Mouse (Mus musculus) forebrain, embryonic 16.5 days (tissue): Measurements from ENCODE around the gene Tgm6. TPM values are rescaled to one million over a fixed set of nuclear protein-coding genes. Genes with fewer than 3 reads are reported as not detected.

ENCODE experiments used
- ATAC-seq: fragments of 200-750 bp; cut with Nextera tagmentation; 2 replicates; pipeline ENCODE4 v1.8.0; 2017; ENCODE audit warnings: mild to moderate bottlenecking, moderate library complexity
- H3K27ac ChIP-seq: fragments of 300-500 bp; sonication (generic); 2 replicates; pipeline ENCODE4 v1.5.1; 2014; ENCODE audit warnings: low read length, control low read depth
- H3K27me3 ChIP-seq: fragments of 300-500 bp; sonication (generic); replicated peaks from 2 replicates; pipeline ENCODE4 v1.6.1; 2014; ENCODE audit warnings: low read length; ENCODE audit not compliant: control insufficient read depth, insufficient read depth
- H3K36me3 ChIP-seq: fragments of 300-500 bp; sonication (generic); 2 replicates; pipeline ENCODE4 v1.6.1; 2014; ENCODE audit not compliant: control insufficient read depth, insufficient read depth
- H3K4me1 ChIP-seq: fragments of 300-500 bp; sonication (generic); replicated peaks from 2 replicates; pipeline ENCODE4 v1.6.1; 2014; ENCODE audit warnings: low read length; ENCODE audit not compliant: control insufficient read depth, insufficient read depth
- H3K4me2 ChIP-seq: fragments of 300-500 bp; sonication (generic); 2 replicates; pipeline ENCODE4 v1.6.1; 2014; ENCODE audit warnings: mild to moderate bottlenecking, low read length, control low read depth
- H3K4me3 ChIP-seq: fragments of 300-500 bp; sonication (generic); replicated peaks from 2 replicates; pipeline ENCODE4 v1.5.1; 2014; ENCODE audit warnings: mild to moderate bottlenecking, low read length, control low read depth
- H3K9ac ChIP-seq: fragments of 300-500 bp; sonication (generic); replicated peaks from 2 replicates; pipeline ENCODE4 v1.6.1; 2014; ENCODE audit warnings: low read depth, low read length, control low read depth
- H3K9me3 ChIP-seq: fragments of 300-500 bp; sonication (generic); 2 replicates; pipeline ENCODE4 v1.6.1; 2016; ENCODE audit warnings: low read length; ENCODE audit not compliant: control insufficient read depth
- WGBS: fragments of 180-500 bp; shearing (Covaris S2); extraction: QIAGEN DNeasy Blood & Tissue Kit; methylation state at CpG from one replicate; pipeline ENCODE4 v1.1.7; 2014; 5-methylcytosine and 5-hydroxymethylcytosine counted together
- polyA plus RNA-seq: library from polyadenylated mRNA; unstranded; fragments of >200 nt; fragmentation: Nextera tagmentation; extraction: Ambion mirVana; gene quantifications from 2 replicates; pipeline ENCODE4 v1.2.1, GENCODE M21; 2015

Tgm6 gene
- polyA plus RNA-seq = 0.10 and 0.11 TPM in 2 replicates

DNA sequence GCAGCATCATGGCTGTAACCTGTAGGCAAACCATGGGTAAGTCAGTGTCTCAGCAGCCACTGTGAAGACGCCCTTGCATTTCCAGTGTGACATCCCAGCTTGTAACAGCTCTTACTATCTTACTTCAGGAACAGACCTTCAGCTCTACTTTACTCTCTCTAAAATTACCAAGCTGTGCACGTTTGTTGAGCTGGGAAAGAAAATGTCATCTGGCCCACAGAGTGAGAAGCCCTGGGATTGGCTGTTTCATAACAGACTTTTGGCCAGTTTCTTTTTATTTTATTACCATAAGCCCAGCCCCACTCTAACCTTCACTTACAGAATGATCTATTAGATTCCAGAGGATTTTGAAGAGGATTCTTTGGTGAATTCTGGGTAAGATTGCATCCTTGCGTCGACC, at the start of gene Tgm6:
Tgm6 (plus strand) TSS at position 301 of the 400 bp plus-strand sequence.
- Histone ChIP-seq H3K4me2 (no peak within 1 kb of the TSS), H3K4me1 (peaks cover 3% of the 10 kb centered on the region), H3K9ac (no peak within 1 kb of the TSS), H3K9me3 (no peaks in the 10 kb centered on the region), H3K36me3 (no peaks in the 10 kb centered on the region), H3K27ac (no peak within 1 kb of the TSS), H3K27me3 (no peaks in the 10 kb centered on the region), H3K4me3 (no peak within 1 kb of the TSS)
- 75% methylated on average over 4 of the region's 4 CpGs for WGBS
- no peak for ATAC-seq

DNA sequence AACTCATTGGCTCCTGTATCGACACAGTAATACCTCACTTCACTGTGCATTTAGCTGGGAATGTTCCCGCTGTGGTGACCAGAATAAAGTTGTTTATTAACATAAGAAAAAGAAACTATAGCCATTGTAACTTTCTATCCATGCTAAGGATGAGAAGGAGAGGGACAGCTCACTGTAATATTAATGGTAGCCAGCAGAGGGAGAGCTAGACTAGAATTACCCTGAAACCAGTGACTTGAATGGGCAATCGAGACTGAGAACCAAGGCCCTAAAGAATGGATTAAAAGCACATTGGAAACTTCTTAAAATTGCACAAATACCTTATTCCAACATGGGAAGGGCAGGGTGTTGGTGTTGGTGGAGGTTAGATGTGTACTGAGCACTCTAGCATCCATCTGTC, 44.0 kb upstream of the Tgm6 start:
- Histone ChIP-seq H3K9me3 (no peaks in the 10 kb centered on the region), H3K27ac (no peak overlapping the region), H3K36me3 (no peaks in the 10 kb centered on the region), H3K4me1 (no peaks in the 10 kb centered on the region), H3K9ac (no peak overlapping the region), H3K4me2 (no peak overlapping the region), H3K4me3 (no peak overlapping the region), H3K27me3 (no peaks in the 10 kb centered on the region)
- no peak for ATAC-seq
- WGBS = 20% methylated on average over 3 of the region's 3 CpGs

DNA sequence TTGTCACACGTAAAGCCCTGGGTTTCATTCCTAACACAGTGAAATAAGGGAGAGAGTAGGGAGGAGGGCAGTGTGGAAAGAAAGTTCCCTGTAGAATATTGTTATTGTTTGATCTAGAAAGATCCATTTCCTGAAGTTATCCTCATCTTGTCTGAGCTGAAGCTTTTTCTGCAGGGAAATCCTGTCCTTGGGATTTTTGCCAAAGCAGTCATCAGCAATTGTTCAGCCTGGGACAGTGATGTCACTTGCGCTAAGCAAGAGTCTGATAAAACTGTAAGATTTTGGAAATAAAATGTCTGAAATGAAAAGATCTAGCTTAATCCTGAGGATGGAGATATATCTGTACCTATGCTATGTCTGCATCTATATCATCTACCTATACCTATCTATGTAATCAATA, 41.8 kb upstream of the Tgm6 start:
- 83% methylated on average over 2 of the region's 2 CpGs for WGBS
- no peak overlapping the region for H3K27ac ChIP-seq
- H3K4me3 ChIP-seq = no peak overlapping the region
- no peaks in the 10 kb centered on the region for H3K27me3 ChIP-seq
- no peak for ATAC-seq
- H3K4me2 ChIP-seq = no peak overlapping the region
- H3K9ac ChIP-seq = no peak overlapping the region
- no peaks in the 10 kb centered on the region for H3K4me1 ChIP-seq
- no peaks in the 10 kb centered on the region for H3K9me3 ChIP-seq
- no peaks in the 10 kb centered on the region for H3K36me3 ChIP-seq

DNA sequence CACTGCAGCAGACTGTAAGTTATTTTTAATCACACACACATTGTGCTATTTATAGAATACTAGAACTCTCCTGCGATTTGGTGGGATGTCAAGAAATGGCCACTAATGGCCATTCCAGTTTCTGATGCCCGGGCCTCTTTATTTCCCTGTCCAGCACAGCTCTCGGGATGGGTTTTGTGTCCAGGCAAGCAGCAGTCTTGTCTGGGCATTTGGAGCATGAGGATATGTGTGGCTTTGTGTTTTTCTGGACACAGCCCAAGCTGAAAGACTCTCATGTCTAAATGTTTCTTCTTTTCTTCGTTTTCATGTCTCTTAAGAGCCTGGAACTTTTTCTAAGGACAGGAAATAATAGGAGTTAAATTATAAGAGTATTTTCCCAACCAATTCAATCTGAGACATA, 588 bp downstream of the Tgm6 start:
- Histone ChIP-seq H3K4me1 (peaks cover 3% of the 10 kb centered on the region), H3K27ac (no peak overlapping the region), H3K4me3 (no peak overlapping the region), H3K4me2 (no peak overlapping the region), H3K36me3 (no peaks in the 10 kb centered on the region), H3K27me3 (no peaks in the 10 kb centered on the region), H3K9me3 (no peaks in the 10 kb centered on the region), H3K9ac (no peak overlapping the region)
- no peak for ATAC-seq
- 31% methylated on average over 4 of the region's 4 CpGs for WGBS

DNA sequence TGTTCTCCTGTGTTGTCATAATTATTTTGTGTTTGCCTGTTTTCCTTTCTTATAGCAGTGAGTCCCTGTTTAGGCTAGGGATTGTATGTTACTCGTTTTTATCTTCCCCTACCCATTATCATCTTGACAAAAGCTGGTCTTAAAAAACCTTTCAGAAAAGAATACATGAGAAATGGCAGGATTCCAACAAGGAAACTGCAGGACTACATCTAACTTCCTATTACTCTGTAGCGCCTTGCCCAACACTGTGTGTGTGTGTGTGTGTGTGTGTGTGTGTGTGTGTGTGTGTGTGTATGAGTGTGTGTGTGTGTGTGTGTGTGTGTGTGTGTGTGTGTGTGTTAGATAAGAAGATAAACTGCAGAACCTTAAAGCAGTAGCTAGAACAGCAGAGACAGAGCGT, 1.2 kb downstream of the Tgm6 start:
- H3K9me3 ChIP-seq = no peaks in the 10 kb centered on the region
- H3K27ac ChIP-seq = no peak overlapping the region
- H3K4me3 ChIP-seq = no peak overlapping the region
- H3K4me1 ChIP-seq = peaks cover 3% of the 10 kb centered on the region
- 13% methylated on average over 3 of the region's 3 CpGs for WGBS
- H3K4me2 ChIP-seq = no peak overlapping the region
- no peaks in the 10 kb centered on the region for H3K27me3 ChIP-seq
- H3K36me3 ChIP-seq = no peaks in the 10 kb centered on the region
- ATAC-seq = peak; percentile 28; the same call in 1 of the 2 replicates
- H3K9ac ChIP-seq = no peak overlapping the region

DNA sequence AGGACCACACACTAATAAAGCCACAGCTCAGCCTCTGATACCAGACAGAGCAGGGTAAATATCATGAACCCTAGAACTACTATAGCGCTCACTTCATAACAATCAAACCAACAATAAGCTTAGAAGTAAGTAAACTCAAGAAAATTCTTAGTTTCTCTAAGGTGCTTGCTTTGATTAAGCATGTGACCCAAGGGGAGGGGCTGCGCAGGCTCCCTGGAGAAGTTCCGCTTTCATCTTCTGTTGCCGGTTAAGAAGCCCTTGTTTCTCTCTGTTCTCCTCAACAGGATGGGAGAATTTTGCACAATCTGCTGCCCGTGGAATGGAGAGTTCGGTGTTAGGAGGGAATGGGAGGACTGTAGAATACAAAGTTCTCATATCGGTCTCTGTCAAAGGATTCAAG, 6.4 kb downstream of the Tgm6 start:
- WGBS = 76% methylated on average over 7 of the region's 7 CpGs
- no peak overlapping the region for H3K4me2 ChIP-seq
- H3K36me3 ChIP-seq = no peaks in the 10 kb centered on the region
- no peaks in the 10 kb centered on the region for H3K4me1 ChIP-seq
- no peak overlapping the region for H3K27ac ChIP-seq
- no peak overlapping the region for H3K4me3 ChIP-seq
- no peaks in the 10 kb centered on the region for H3K9me3 ChIP-seq
- H3K27me3 ChIP-seq = no peaks in the 10 kb centered on the region
- no peak for ATAC-seq
- no peak overlapping the region for H3K9ac ChIP-seq

DNA sequence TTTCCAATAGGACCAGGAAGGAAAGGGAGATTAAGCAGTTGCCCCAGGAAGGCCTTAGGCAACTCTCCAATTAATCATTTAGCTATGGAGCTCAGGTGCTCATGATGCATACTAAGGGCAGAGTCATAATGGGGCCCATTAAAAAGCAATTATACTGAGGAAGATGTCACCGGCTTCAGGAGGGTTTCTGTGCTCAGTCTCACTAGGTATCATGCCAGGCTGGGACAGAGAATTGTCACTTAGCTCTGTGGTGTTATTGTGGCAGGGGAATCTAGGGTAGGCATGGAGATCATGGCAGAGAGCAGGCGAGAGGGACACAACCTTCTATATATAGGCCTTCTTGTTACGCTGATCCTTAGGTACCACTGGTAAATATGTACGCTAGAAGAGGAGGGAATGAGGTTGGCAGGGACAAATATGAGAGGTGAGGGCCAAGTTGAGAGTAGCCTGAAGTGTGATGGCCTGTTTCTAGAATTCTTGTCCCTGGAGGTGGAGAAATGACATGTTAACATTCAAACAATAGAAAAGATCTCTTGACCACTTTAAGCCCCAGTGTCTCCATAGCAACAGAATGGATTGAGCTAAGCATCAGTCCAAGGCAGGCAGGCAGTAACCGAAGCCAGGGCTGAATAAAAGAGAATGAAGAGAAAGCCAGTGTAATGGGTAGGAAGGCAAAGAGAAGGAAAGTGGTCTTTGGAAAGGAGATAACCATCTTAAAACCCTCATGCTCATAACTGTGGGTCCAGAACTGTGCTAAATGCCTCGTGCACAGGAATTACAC, 13.3 kb downstream of the Tgm6 start:
- Histone ChIP-seq H3K4me2 (no peak overlapping the region), H3K27ac (no peak overlapping the region)
- ATAC-seq = peak; percentile 59; the same call in 1 of the 2 replicates

DNA sequence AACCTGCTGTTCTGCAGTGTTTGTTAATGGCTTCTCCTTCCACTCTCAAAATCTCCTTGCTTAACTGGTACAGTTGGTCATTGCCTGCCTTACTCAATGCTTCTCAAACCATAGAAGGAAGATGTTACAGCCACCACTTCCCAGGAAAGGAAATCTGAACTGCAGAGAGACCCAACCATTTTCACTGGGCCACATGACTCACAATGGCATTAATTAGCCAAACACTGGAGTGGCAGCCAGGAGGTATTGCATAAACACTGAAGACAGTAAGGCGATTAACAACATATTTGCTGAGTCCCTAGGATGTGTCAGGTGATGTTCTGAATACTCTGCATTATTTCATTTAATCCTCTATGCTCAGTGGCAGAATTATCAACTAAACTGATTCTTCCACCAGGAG, 13.9 kb downstream of the Tgm6 start:
- H3K36me3 ChIP-seq = no peaks in the 10 kb centered on the region
- no peak overlapping the region for H3K4me2 ChIP-seq
- no peaks in the 10 kb centered on the region for H3K27me3 ChIP-seq
- H3K4me3 ChIP-seq = no peak overlapping the region
- no peak overlapping the region for H3K9ac ChIP-seq
- H3K9me3 ChIP-seq = no peaks in the 10 kb centered on the region
- no peak for ATAC-seq
- WGBS = 36% methylated on average over 1 of the region's 1 CpGs
- H3K27ac ChIP-seq = no peak overlapping the region
- peaks cover 3% of the 10 kb centered on the region; the same call in 1 of the 2 replicates for H3K4me1 ChIP-seq

More for the DNA sequence above, 13.3 kb downstream of the Tgm6 start:
- no peaks in the 10 kb centered on the region for H3K36me3 ChIP-seq
- H3K9me3 ChIP-seq = no peaks in the 10 kb centered on the region
- H3K4me1 ChIP-seq = peaks cover 3% of the 10 kb centered on the region; the same call in 1 of the 2 replicates
- no peaks in the 10 kb centered on the region for H3K27me3 ChIP-seq
- WGBS = 56% methylated on average over 6 of the region's 6 CpGs
- H3K9ac ChIP-seq = no peak overlapping the region
- H3K4me3 ChIP-seq = no peak overlapping the region

DNA sequence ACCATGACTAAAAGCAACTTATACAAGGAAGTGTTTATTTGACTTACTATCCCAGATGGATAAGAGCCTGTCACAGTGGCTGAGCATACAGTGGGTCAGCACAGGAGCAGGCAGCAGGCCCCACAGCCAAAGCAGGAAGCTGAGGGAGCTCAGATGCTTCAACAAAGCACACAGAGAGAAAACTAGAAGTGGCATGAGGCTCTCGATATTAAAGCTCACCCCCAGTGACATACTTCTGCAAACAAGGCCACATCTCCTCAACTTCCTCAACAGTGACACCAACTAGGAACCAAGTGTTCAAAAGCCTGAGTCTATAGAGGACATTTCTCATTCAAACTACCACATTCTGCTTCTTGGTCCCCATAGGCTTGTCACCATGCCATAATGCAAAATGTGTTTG, 17.5 kb downstream of the Tgm6 start:
- no peak overlapping the region for H3K27ac ChIP-seq
- no peaks in the 10 kb centered on the region for H3K27me3 ChIP-seq
- H3K4me2 ChIP-seq = no peak overlapping the region
- peaks cover 3% of the 10 kb centered on the region; the same call in 1 of the 2 replicates for H3K4me1 ChIP-seq
- H3K4me3 ChIP-seq = no peak overlapping the region
- no peaks in the 10 kb centered on the region for H3K9me3 ChIP-seq
- no peak overlapping the region for H3K9ac ChIP-seq
- H3K36me3 ChIP-seq = no peaks in the 10 kb centered on the region
- WGBS = 90% methylated on average over 1 of the region's 1 CpGs
- ATAC-seq = no peak
